Mouse (Mus musculus): ENCODE measurements around the gene Prkar1b.

GRCm38 (mm10) chr5:139004588-139004987, 145.2 kb downstream of the Prkar1b start:
- TF ChIP-seq GATA1 (IDR thresholded peaks at IDR 0.05; ENCODE audit: low read length): no peak
- TF ChIP-seq TAL1 (IDR thresholded peaks at IDR 0.05; ENCODE audit: low read length): no peak
